Mouse (Mus musculus) hindbrain, postnatal 0 days (tissue): Measurements from ENCODE around the gene Smoc1. TPM values are rescaled to one million over a fixed set of nuclear protein-coding genes. Genes with fewer than 3 reads are reported as not detected.

Source experiments
- ATAC-seq: fragments of 200-750 bp; cut with Nextera tagmentation; 2 replicates; pipeline ENCODE4 v1.8.0; 2017; ENCODE audit warnings: mild to moderate bottlenecking, moderate TSS enrichment, moderate library complexity
- DNase-seq: peaks from one replicate; pipeline ENCODE4 v3.0.0-alpha.2; 2015; ENCODE audit warnings: low spot score
- H3K27ac ChIP-seq: fragments of 300-500 bp; sonication (generic); 2 replicates; pipeline ENCODE4 v1.5.1; 2014; ENCODE audit warnings: mild to moderate bottlenecking
- H3K27me3 ChIP-seq: fragments of 300-500 bp; sonication (generic); 2 replicates; pipeline ENCODE4 v1.6.1; 2014; ENCODE audit warnings: low read length, mixed read lengths; ENCODE audit not compliant: insufficient read depth
- H3K36me3 ChIP-seq: fragments of 300-500 bp; sonication (generic); 2 replicates; pipeline ENCODE4 v1.6.1; 2014; ENCODE audit warnings: low read length, mixed read lengths; ENCODE audit not compliant: insufficient read depth
- H3K4me1 ChIP-seq: fragments of 300-500 bp; sonication (generic); 2 replicates; pipeline ENCODE4 v1.6.1; 2014; ENCODE audit warnings: antibody characterized with exemption, low read length, mixed read lengths; ENCODE audit not compliant: insufficient read depth
- H3K4me2 ChIP-seq: fragments of 300-500 bp; sonication (generic); 2 replicates; pipeline ENCODE4 v1.6.1; 2014; ENCODE audit warnings: low read depth, mild to moderate bottlenecking, low read length, moderate library complexity, mixed read lengths
- H3K4me3 ChIP-seq: fragments of 300-500 bp; sonication (generic); 2 replicates; pipeline ENCODE4 v1.5.1; 2014; ENCODE audit warnings: low read length
- H3K9ac ChIP-seq: fragments of 300-500 bp; sonication (generic); replicated peaks from 2 replicates; pipeline ENCODE4 v1.6.1; 2014; ENCODE audit warnings: mild to moderate bottlenecking, low read length, moderate library complexity, mixed read lengths
- H3K9me3 ChIP-seq: fragments of 300-500 bp; sonication (generic); 2 replicates; pipeline ENCODE4 v1.6.1; 2016; ENCODE audit warnings: low read length, mixed read lengths
- CTCF ChIP-seq: IDR thresholded peaks from 2 replicates; pipeline ENCODE4 v1.5.1; 2016; ENCODE audit warnings: antibody characterized with exemption, control low read depth, low read depth
- WGBS: fragments of 180-500 bp; shearing (Covaris S2); extraction: QIAGEN DNeasy Blood & Tissue Kit; methylation state at CpG from one replicate; pipeline ENCODE4 v1.1.7; 2014; 5-methylcytosine and 5-hydroxymethylcytosine counted together
- polyA plus RNA-seq: library from polyadenylated mRNA; unstranded; fragments of >200 nt; fragmentation: Nextera tagmentation; extraction: Ambion mirVana; gene quantifications from 2 replicates; pipeline ENCODE4 v1.2.1, GENCODE M21; 2015
- total RNA-seq: library from RNA; depleted of rRNA; stranded (reverse); fragments of >200 nt; gene quantifications from 2 replicates; pipeline ENCODE4 v1.2.3, GENCODE M21; 2014

Smoc1 gene
- total and polyA plus RNA-seq, 2 experiments from 2014 or later, result 31.5 to 32.7 TPM

DNA sequence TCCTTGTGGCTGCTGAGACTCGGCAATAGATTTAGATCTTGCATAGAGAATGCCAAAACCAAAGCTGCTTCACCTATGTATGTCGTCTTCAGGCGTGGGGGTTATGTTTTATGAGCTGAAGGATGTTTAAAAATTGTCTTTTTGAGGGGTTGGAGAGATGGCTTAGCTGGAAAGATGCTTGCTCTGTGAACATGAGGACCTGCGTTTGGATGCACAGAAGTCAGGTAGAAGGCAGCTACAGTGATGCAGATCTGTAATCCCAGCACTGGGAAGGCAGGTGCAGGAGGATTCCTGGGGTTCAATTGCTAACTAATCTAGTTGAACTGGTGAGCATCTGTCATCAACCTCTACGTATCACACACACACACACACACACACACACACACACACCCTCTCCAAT lies 61.5 kb downstream of the Smoc1 start:
- no peaks in the 10 kb centered on the region for H3K36me3 ChIP-seq
- no peak overlapping the region for H3K4me3 ChIP-seq
- no peaks in the 10 kb centered on the region for H3K27me3 ChIP-seq
- DNase-seq, result no peak
- H3K4me2 ChIP-seq, result no peak overlapping the region
- no peaks in the 10 kb centered on the region for H3K4me1 ChIP-seq
- ATAC-seq, result no peak
- no peak for TF ChIP-seq CTCF
- WGBS, result 86% methylated on average over 5 of the region's 5 CpGs
- H3K9ac ChIP-seq, result no peak overlapping the region
- H3K27ac ChIP-seq, result no peak overlapping the region
- H3K9me3 ChIP-seq, result no peaks in the 10 kb centered on the region

- no peak for DNase-seq
- Histone ChIP-seq H3K27ac (no peak overlapping the region), H3K4me3 (no peak overlapping the region), H3K9ac (no peak overlapping the region), H3K9me3 (no peaks in the 10 kb centered on the region), H3K27me3 (no peaks in the 10 kb centered on the region), H3K36me3 (no peaks in the 10 kb centered on the region), H3K4me1 (no peaks in the 10 kb centered on the region), H3K4me2 (no peak overlapping the region)
- WGBS, result 55% methylated on average over 5 of the region's 5 CpGs
- TF ChIP-seq CTCF, result no peak
- no peak for ATAC-seq
Observed at GRCm38 (mm10) chr12:81091641-81092040, 65.0 kb downstream of the Smoc1 start.

GRCm38 (mm10) chr12:81092641-81093040 lies 66.0 kb downstream of the Smoc1 start:
- Histone ChIP-seq H3K9me3 (no peaks in the 10 kb centered on the region), H3K4me2 (no peak overlapping the region), H3K27ac (no peak overlapping the region), H3K36me3 (no peaks in the 10 kb centered on the region), H3K4me1 (no peaks in the 10 kb centered on the region), H3K4me3 (no peak overlapping the region), H3K9ac (no peak overlapping the region), H3K27me3 (no peaks in the 10 kb centered on the region)
- ATAC-seq (no peak), DNase-seq (no peak)
- WGBS, result 58% methylated on average over 3 of the region's 3 CpGs
- TF ChIP-seq CTCF, result no peak

GRCm38 (mm10) chr12:81093211-81093610 lies 66.6 kb downstream of the Smoc1 start:
- DNase-seq (no peak), ATAC-seq (no peak)
- 72% methylated on average over 7 of the region's 7 CpGs for WGBS
- Histone ChIP-seq H3K4me2 (no peak overlapping the region), H3K4me3 (no peak overlapping the region), H3K9ac (no peak overlapping the region), H3K9me3 (no peaks in the 10 kb centered on the region), H3K27ac (no peak overlapping the region), H3K4me1 (no peaks in the 10 kb centered on the region), H3K36me3 (no peaks in the 10 kb centered on the region), H3K27me3 (no peaks in the 10 kb centered on the region)
- TF ChIP-seq CTCF, result no peak

GRCm38 (mm10) chr12:81094766-81095405 lies 68.3 kb downstream of the Smoc1 start:
- no peak overlapping the region for H3K27ac ChIP-seq
- H3K9me3 ChIP-seq, result no peaks in the 10 kb centered on the region
- no peak overlapping the region for H3K9ac ChIP-seq
- no peaks in the 10 kb centered on the region for H3K4me1 ChIP-seq
- ATAC-seq (no peak), DNase-seq (no peak)
- no peak overlapping the region for H3K4me2 ChIP-seq
- no peaks in the 10 kb centered on the region for H3K27me3 ChIP-seq
- H3K36me3 ChIP-seq, result no peaks in the 10 kb centered on the region
- WGBS, result 61% methylated on average over 11 of the region's 11 CpGs
- TF ChIP-seq CTCF, result no peak
- H3K4me3 ChIP-seq, result no peak overlapping the region

DNA sequence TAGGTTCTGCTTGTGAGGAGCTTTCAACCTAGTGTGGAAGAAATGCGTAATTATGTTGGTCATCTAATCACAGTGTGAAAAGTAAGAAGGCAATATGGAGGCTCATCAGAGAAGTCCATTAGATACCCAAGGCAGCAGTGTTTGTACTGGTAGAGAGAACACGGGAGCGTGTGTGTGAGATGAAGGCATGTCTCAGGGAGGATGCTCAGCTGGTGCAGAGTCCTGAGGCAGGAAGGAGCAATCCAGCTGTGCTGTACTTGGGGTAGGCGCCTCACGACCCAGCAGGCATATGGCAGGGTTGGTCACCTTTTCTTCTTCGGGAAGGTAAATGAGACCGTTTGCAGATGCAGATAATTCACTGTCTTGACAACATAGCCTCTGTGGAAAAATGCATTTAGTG lies 70.7 kb downstream of the Smoc1 start:
- H3K4me1 ChIP-seq, result no peaks in the 10 kb centered on the region
- H3K9me3 ChIP-seq, result no peaks in the 10 kb centered on the region
- WGBS, result 64% methylated on average over 7 of the region's 7 CpGs
- H3K4me2 ChIP-seq, result no peak overlapping the region
- DNase-seq (no peak), ATAC-seq (no peak; the same call in 1 of the 2 replicates)
- H3K9ac ChIP-seq, result no peak overlapping the region
- no peaks in the 10 kb centered on the region for H3K36me3 ChIP-seq
- H3K27me3 ChIP-seq, result no peaks in the 10 kb centered on the region
- no peak overlapping the region for H3K4me3 ChIP-seq
- TF ChIP-seq CTCF, result no peak
- no peak overlapping the region for H3K27ac ChIP-seq

DNA sequence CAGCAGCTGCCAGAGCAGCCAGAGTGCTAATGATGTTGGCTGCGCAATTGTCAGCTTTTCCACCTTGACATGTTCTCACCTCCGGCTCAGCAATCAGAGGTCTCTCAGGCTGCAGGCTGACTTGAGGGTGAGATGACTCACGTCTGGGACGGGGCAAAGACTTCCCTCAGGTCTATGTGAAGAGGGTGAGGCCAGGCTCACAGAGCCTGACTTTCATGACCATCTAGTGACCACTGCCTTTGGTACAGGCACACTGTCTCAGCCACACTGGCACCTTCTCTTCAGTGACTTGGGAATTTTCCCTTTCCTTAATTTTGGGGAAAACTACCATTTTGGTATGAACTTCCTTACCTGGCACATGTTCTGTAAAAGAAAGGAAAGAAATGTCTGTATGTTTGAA lies 71.1 kb downstream of the Smoc1 start:
- H3K4me2 ChIP-seq, result no peak overlapping the region
- no peak overlapping the region for H3K4me3 ChIP-seq
- TF ChIP-seq CTCF, result no peak
- no peak overlapping the region for H3K27ac ChIP-seq
- no peak for ATAC-seq
- H3K27me3 ChIP-seq, result no peaks in the 10 kb centered on the region
- H3K36me3 ChIP-seq, result no peaks in the 10 kb centered on the region
- no peaks in the 10 kb centered on the region for H3K4me1 ChIP-seq
- no peaks in the 10 kb centered on the region for H3K9me3 ChIP-seq
- WGBS, result 55% methylated on average over 4 of the region's 4 CpGs
- no peak for DNase-seq
- H3K9ac ChIP-seq, result no peak overlapping the region
